Mouse (Mus musculus): ENCODE data around the gene Cyp2j9. TPM values are rescaled to one million over a fixed set of nuclear protein-coding genes. Genes with fewer than 3 reads are reported as not detected.
"Not testable (repeated sequence)": the region's sequence is repeated elsewhere in the genome, so short reads cannot be mapped to it uniquely, and the experiment has no call there.

Gene Cyp2j9
- polyA plus RNA-seq (2015; fragmentation: Nextera tagmentation; extraction: Ambion mirVana) = 2.1 and 2.5 TPM in 2 replicates

DNA sequence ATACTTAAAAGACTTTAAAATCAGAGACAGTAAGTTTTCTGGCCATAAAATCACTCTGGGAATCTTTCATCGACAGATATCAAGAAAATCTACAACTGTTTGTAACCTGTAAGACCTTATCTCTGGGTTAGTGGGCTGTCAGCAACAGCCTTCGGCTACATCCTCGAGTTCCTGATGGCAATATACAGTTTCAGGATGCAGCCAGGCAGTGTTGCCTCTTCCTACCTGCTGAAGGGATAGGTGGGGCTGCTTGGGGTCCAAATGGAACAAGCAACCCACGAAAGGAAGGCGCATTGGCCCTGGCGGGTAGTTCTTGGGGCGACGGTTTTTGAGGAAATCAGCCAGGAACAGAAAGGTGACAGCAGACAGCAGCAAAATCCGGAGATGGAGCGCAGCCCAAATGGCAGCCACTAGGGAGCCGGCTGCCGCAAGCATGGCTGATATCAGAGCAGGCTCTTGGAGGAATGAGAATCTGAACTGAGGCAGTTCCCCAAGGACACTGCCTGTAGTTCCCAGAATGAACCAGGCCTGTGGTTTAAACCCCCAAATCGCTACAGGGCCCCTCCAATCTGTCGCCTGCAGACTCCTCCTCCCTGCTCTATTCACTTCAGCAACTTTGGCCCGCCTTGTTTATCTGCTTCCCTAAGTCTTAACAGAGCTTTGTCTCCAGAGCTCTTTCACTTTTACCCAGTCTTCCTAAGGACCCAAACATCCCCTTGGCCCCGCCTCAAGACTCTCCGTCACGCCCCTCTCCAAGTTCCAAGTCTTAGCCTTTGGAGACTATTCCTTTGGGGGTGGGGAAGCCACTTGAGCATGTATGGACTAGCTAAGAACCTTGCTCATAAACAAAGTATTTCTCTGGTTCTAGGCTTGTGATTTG lies at the start of gene Cyp2j9:
Gene Cyp2j9 (minus strand): TSS at position 668 of the 880 bp plus-strand sequence.
- ATAC-seq = peak; percentile 96
- H3K36me3 ChIP-seq (ENCODE audit: poor library complexity, severe bottlenecking) = no peaks in the 10 kb centered on the region
- WGBS = 6% methylated on average over 18 of the region's 18 CpGs
- no peaks in the 10 kb centered on the region for H3K9me3 ChIP-seq (replicated peaks)
- H3K4me1 ChIP-seq = peaks cover 17% of the 10 kb centered on the region
- peak within 1 kb of the TSS; percentile 64 for H3K4me2 ChIP-seq
- peak within 1 kb of the TSS; percentile 78 for H3K27ac ChIP-seq
- peak within 1 kb of the TSS; percentile 60 for H3K9ac ChIP-seq
- H3K4me3 ChIP-seq = peak within 1 kb of the TSS; percentile 38
- no peaks in the 10 kb centered on the region for H3K27me3 ChIP-seq

DNA sequence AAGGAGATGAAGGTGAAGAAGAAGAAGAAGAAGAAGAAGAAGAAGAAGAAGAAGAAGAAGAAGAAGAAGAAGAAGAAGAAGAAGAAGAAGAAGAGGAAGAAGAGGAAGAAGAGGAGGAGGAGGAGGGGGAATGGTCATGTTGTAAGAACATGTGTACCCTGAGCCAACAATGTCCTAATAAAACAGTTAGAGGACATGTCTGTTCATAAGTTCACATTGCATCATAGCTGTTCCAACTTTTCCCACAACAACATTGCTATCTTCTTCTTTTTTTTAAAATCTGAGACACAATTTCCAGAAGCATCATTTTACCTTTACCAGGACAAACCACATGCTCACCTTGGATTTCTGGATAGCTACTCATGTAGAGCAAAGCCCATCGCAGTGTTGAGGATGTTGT lies 44.1 kb upstream of the Cyp2j9 start:
- no peaks in the 10 kb centered on the region for H3K27me3 ChIP-seq
- H3K36me3 ChIP-seq (ENCODE audit: poor library complexity, severe bottlenecking) = no peaks in the 10 kb centered on the region
- no peak overlapping the region for H3K4me3 ChIP-seq
- H3K4me2 ChIP-seq = no peak overlapping the region
- no peak overlapping the region for H3K9ac ChIP-seq
- no peak overlapping the region for H3K27ac ChIP-seq
- 89% methylated on average over 1 of the region's 1 CpGs for WGBS
- no peak for ATAC-seq
- no peaks in the 10 kb centered on the region for H3K4me1 ChIP-seq
- no peaks in the 10 kb centered on the region for H3K9me3 ChIP-seq (replicated peaks)

DNA sequence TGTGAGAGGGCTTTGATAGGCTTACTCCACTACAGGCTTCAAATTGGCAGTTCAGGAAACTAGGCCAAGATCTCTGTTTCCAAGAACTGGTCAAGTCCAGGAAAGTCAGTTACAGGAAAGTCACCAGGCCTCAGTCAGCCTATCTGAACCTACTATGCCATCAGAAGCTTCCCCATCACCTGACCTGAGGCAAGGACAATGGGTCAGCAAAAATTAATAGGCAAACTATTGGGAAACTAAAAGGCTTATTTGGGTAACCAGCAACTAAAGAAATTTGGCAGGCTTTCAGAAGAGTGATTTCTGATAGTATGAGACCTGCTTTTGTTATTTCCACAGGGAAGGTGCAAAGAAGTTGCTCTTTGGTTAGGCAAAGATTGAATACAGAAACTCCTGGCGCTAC lies 31.1 kb upstream of the Cyp2j9 start:
- WGBS = 100% methylated on average over 1 of the region's 1 CpGs
- H3K27me3 ChIP-seq = no peaks in the 10 kb centered on the region
- no peak overlapping the region for H3K9ac ChIP-seq
- H3K27ac ChIP-seq = no peak overlapping the region
- H3K36me3 ChIP-seq (ENCODE audit: poor library complexity, severe bottlenecking) = no peaks in the 10 kb centered on the region
- H3K4me1 ChIP-seq = no peaks in the 10 kb centered on the region
- no peak overlapping the region for H3K4me3 ChIP-seq
- no peak for ATAC-seq
- no peak overlapping the region for H3K4me2 ChIP-seq
- no peaks in the 10 kb centered on the region; the same call in 1 of the 2 replicates for H3K9me3 ChIP-seq (replicated peaks)

DNA sequence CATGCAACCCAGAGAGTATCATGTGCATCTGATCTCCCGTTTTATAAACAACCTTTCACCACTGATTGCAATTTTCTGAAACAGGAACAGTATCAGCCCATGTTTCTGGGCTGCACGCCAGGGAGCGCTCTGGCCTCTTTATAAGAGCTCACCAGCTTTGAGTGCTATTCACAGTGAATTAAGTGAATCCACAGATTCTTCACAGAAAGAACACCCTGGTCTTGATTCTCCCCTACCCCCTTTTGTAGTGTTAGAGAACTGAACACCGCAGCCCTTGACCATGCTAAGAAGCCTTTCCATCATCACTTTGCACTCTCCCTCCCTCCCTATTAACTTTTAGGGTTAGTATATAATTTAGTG lies 393 bp upstream of the Cyp2j9 start:
- 8% methylated on average over 4 of the region's 4 CpGs for WGBS
- H3K27me3 ChIP-seq = no peaks in the 10 kb centered on the region
- H3K27ac ChIP-seq = peak overlapping the region; percentile 78; the same call in 1 of the 2 replicates
- peak overlapping the region; percentile 38 for H3K4me3 ChIP-seq
- peak overlapping the region; percentile 64 for H3K4me2 ChIP-seq
- no peaks in the 10 kb centered on the region for H3K9me3 ChIP-seq (replicated peaks)
- peak; percentile 88 for ATAC-seq
- peak overlapping the region; percentile 60; the same call in 1 of the 2 replicates for H3K9ac ChIP-seq
- peaks cover 17% of the 10 kb centered on the region for H3K4me1 ChIP-seq
- no peaks in the 10 kb centered on the region for H3K36me3 ChIP-seq (ENCODE audit: poor library complexity, severe bottlenecking)

DNA sequence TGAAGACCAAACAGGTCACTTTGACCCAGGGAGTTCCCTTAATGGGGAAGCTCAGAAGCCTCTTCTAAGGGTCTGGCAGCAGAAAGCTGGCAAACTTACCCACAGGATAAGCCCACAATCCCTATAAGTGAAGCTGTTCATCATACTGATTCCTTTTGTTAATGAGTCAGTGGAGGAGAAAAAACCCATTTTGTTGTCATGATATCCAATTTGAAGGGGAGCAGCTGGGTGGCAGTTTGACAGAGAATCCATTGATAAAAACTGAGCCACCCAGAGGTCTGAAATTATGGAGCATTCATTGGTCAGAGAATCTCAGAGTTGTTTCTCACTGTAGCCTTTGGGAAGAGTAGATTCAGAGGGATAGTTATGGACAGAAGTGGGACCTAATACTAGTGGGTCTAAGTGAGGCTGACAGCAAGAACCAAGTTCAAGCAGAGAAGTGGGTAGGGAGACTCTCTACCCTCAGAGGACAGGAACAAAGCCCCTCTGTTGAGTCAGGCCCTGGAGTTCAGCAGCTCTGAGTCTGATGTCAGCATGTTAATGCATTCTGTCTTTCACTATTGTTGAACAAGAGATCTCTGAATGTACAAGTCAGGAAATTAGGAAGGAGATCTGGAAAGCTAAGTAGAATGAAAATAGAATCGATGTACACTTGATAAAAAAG lies 9.8 kb downstream of the Cyp2j9 start:
- ATAC-seq = peak; percentile 53; the same call in 1 of the 2 replicates
- no peaks in the 10 kb centered on the region for H3K9me3 ChIP-seq (replicated peaks)

DNA sequence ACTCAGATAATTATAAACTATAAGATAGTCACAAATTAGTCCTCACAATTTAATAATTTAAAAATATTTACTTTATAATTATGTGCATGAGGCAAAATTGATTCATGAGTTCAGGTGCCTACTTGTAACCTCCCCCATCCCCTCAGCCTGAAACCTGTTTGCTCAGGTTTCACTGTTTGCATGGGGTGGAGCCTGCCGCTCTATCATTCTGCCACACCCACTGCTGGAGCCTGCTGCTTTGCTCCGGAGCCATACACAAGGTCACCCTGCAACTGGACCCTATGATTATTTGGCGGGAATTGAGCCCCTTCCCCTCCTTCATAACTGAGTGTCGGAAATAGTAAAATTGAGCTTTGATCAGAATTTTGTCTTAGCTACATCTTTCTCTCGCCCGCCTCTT lies 11.0 kb downstream of the Cyp2j9 start:
- H3K4me2 ChIP-seq; ATAC-seq; H3K9ac ChIP-seq; H3K4me3 ChIP-seq; H3K27ac ChIP-seq; H3K27me3 ChIP-seq; H3K9me3 ChIP-seq (replicated peaks); H3K4me1 ChIP-seq; H3K36me3 ChIP-seq (ENCODE audit: poor library complexity, severe bottlenecking): not testable (repeated sequence)
- 57% methylated on average over 6 of the region's 6 CpGs for WGBS

More for the DNA sequence above, 9.8 kb downstream of the Cyp2j9 start:
- Histone ChIP-seq H3K9ac (no peak overlapping the region), H3K4me2 (no peak overlapping the region), H3K36me3 (ENCODE audit: poor library complexity, severe bottlenecking) (no peaks in the 10 kb centered on the region), H3K4me3 (no peak overlapping the region), H3K27ac (no peak overlapping the region), H3K27me3 (no peaks in the 10 kb centered on the region), H3K4me1 (peaks cover 8% of the 10 kb centered on the region; the same call in 1 of the 2 replicates)
- 50% methylated on average over 1 of the region's 1 CpGs for WGBS

DNA sequence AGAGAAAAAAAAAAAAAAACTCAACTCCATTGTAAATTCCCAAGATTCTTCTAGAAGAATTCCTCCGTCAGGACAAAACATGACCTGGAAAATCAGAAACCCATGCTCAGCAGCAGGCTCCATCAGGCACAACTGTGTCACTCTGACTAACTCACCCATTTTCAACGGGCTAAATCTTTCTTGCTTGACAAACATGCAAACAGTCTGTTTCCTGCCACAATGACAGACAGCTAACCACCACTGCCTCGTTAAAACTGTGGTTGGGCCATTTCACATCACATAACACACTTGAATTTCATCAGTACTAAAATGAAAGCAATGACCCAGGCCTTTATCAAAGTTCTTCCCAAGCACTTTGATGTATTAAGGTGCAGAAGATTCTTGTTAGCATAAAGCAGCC lies 21.9 kb downstream of the Cyp2j9 start:
- Histone ChIP-seq H3K9ac (no peak overlapping the region), H3K4me1 (no peaks in the 10 kb centered on the region), H3K27ac (no peak overlapping the region), H3K9me3 (replicated peaks) (no peaks in the 10 kb centered on the region), H3K4me3 (no peak overlapping the region), H3K36me3 (ENCODE audit: poor library complexity, severe bottlenecking) (no peaks in the 10 kb centered on the region), H3K27me3 (no peaks in the 10 kb centered on the region), H3K4me2 (no peak overlapping the region)
- ATAC-seq = no peak
- WGBS = 40% methylated on average over 3 of the region's 3 CpGs

DNA sequence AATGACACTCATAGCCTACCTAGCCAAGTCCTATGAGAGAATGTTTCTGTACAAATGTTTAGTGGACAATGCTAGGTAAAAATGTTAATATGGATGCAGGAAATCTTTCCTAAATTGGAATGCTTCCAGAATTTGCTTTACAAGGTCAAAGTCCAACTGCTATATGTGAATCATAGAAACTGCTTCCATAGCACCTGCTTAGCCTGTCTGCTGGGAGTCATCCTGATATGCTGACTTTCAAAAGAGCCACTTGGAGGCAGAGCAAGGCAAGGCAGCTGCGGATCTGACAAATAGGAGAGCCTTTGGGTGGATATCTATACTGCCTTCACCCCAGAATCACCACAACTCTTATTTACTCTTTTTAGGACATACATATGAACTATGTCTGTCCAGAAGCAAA lies 23.4 kb downstream of the Cyp2j9 start:
- H3K27me3 ChIP-seq = no peaks in the 10 kb centered on the region
- WGBS = 69% methylated on average over 1 of the region's 1 CpGs
- no peaks in the 10 kb centered on the region for H3K9me3 ChIP-seq (replicated peaks)
- no peak overlapping the region for H3K9ac ChIP-seq
- no peak overlapping the region for H3K4me3 ChIP-seq
- no peaks in the 10 kb centered on the region for H3K36me3 ChIP-seq (ENCODE audit: poor library complexity, severe bottlenecking)
- H3K4me2 ChIP-seq = no peak overlapping the region
- H3K4me1 ChIP-seq = no peaks in the 10 kb centered on the region
- H3K27ac ChIP-seq = no peak overlapping the region
- ATAC-seq = no peak

DNA sequence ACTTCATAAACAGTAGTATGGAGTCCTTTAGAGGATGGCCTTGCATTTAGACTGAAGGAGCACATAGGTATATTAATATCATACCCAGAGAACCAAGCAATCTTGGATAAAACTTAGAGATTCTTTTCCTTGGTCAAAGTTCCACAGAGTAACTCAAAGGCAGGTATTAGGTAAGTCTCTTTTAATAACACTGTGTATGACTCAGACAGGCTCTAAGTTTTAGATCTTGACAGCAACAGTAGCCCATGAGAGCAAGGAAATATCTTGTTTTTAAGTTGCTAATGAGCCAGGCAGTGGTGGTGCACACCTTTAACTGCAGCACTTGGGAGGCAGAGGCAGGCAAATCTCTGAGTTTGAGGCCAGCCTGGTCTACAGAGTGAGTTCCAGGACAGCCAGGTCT lies 25.6 kb downstream of the Cyp2j9 start:
- Histone ChIP-seq H3K4me1 (no peaks in the 10 kb centered on the region), H3K9ac (no peak overlapping the region), H3K9me3 (replicated peaks) (no peaks in the 10 kb centered on the region), H3K4me3 (no peak overlapping the region), H3K36me3 (ENCODE audit: poor library complexity, severe bottlenecking) (no peaks in the 10 kb centered on the region), H3K4me2 (no peak overlapping the region), H3K27ac (no peak overlapping the region), H3K27me3 (no peaks in the 10 kb centered on the region)
- ATAC-seq = no peak

DNA sequence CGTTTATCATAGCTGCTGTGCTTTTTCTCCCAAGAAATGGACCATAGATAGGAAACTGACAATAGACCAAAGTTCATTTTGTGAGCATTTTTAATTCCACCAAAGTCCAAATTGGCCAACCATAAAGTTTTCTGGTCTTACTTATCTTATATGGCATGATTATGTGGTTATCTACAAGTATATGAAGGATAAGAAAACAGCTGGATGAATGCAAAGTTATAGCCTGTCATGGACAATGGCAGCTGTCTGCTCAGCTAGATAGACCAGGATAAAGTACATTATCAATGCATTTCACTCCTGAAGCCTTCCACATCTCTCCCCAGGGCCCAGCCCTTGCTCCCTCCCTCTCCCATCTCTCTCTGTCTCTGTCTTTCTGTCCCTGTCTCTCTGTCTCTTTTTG lies 30.9 kb downstream of the Cyp2j9 start:
- Histone ChIP-seq H3K27ac (no peak overlapping the region), H3K4me1 (no peaks in the 10 kb centered on the region), H3K4me2 (no peak overlapping the region), H3K36me3 (ENCODE audit: poor library complexity, severe bottlenecking) (no peaks in the 10 kb centered on the region), H3K4me3 (no peak overlapping the region), H3K27me3 (no peaks in the 10 kb centered on the region), H3K9me3 (replicated peaks) (no peaks in the 10 kb centered on the region), H3K9ac (no peak overlapping the region)
- WGBS = 91% methylated on average over 1 of the region's 1 CpGs
- ATAC-seq = no peak

DNA sequence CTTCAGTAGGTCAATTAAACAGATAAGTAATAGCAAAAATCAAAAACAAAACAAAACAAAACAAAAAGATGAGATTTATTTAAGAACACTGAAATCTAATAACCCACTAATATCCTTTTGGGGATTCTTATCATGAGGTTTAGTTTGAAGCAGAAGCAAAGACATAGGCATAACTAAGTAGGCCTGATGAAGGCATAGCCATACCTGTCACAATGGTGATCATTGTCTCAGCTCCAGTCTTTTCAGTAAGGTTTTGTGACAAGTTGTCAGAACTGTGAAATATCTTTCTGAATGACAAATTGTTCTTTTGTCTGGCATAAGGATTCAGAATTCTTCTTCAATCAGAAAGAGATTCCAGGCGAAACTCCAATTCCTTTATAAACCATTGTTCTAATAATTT lies 31.6 kb downstream of the Cyp2j9 start:
- Histone ChIP-seq H3K27ac (no peak overlapping the region), H3K36me3 (ENCODE audit: poor library complexity, severe bottlenecking) (no peaks in the 10 kb centered on the region), H3K4me2 (no peak overlapping the region), H3K9ac (no peak overlapping the region), H3K27me3 (no peaks in the 10 kb centered on the region), H3K4me3 (no peak overlapping the region), H3K4me1 (no peaks in the 10 kb centered on the region), H3K9me3 (replicated peaks) (no peaks in the 10 kb centered on the region)
- 76% methylated on average over 1 of the region's 1 CpGs for WGBS
- ATAC-seq = no peak

DNA sequence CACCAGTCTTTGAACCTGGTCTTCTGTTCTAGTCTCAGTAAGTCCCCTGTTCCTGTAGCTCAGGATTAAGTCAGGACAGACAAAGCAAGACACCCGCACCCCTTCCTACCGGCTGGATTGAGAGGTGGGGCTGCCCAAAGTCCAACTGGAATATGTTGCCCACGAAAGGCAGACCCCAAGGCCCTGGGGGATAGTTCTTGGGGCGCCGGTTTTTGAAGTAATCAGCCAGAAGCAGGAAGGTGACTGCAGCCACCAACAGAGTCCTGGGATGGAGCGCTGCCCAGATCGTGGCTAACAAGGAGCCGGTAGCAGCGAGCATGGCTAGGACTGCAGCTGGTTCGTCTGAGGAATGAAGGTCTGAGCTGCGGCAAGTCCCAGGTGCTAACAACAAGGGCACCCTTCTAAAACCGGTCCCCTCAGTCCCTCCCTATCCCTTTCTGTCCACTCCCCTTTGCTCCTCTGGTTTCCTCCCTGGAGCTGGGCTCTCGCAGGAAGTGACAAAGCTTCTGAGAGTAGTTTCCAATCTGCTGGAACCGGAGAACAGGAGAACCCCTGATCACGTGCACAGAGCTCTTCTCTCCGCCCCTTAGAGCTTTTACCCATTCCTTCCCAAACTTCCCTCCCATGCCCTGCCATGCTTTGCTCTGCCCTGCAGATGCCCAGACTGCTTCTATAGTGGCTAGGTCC lies 38.1 kb downstream of the Cyp2j9 start, which contains the start of gene Cyp2j6:
Gene Cyp2j6 (minus strand): TSS at position 529 of the 687 bp plus-strand sequence.
- Histone ChIP-seq H3K27me3 (no peaks in the 10 kb centered on the region), H3K27ac (no peak within 1 kb of the TSS)
- 1% methylated on average over 16 of the region's 16 CpGs for WGBS

More for the DNA sequence above, 38.1 kb downstream of the Cyp2j9 start, which contains the start of gene Cyp2j6:
- Histone ChIP-seq H3K4me1 (peaks cover 10% of the 10 kb centered on the region; the same call in 1 of the 2 replicates), H3K4me3 (peak within 1 kb of the TSS; percentile 52), H3K9me3 (replicated peaks) (no peaks in the 10 kb centered on the region), H3K36me3 (ENCODE audit: poor library complexity, severe bottlenecking) (no peaks in the 10 kb centered on the region), H3K4me2 (peak within 1 kb of the TSS; percentile 71), H3K9ac (peak within 1 kb of the TSS; percentile 69)
- peak; percentile 96 for ATAC-seq
